ENCODE assay signal across 23 mouse cellular contexts in the genomic region with DNA sequence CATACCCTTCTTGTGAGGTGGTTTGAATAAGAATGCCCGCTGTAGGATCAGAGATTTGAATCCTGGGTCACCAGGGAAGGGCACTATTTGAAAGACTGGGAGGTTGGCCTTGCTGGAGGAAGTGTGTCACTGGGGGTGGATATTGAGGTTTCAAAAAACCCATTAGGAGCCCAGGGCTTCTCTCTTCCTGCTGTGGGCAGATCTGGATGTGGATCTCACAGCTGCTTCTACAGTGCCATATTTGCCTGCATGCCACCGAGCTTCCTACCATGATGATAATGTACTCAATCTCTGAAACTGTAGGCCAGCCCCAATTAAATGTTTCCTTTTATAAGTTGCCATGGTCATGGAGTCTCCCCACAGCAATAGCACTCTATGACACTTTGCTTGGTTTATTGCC. TPM values are rescaled to one million over a fixed set of nuclear protein-coding genes. Genes with fewer than 3 reads are reported as not detected.
"Had no signal": no experiment of that assay in that cellular context is flagged by ENCODE, and none has a peak within 500 bp of the region (broad histone marks: within the 10 kb centered on the region; RNA-seq: fewer than 3 reads in every experiment).

No protein-coding gene starts in this region.

- H3K27ac ChIP-seq: layer of hippocampus, adult 2 months; lung, embryonic 15.5 days; midbrain, embryonic 13.5 days had no signal

- ATAC-seq: midbrain, embryonic 13.5 days had no signal

- H3K27me3 ChIP-seq: limb, embryonic 13.5 days; lung, embryonic 15.5 days; midbrain, embryonic 13.5 days; neural tube, embryonic 15.5 days had no signal

- H3K9me3 ChIP-seq: limb, embryonic 13.5 days; lung, embryonic 15.5 days; midbrain, embryonic 13.5 days; neural tube, embryonic 15.5 days had no signal

- H3K36me3 ChIP-seq: limb, embryonic 13.5 days; lung, embryonic 15.5 days; midbrain, embryonic 13.5 days; neural tube, embryonic 15.5 days had no signal

- H3K4me2 ChIP-seq: lung, embryonic 15.5 days had no signal

- DNase-seq: kidney, adult 11 months; kidney, postnatal 10 days; kidney, postnatal 4 days; left cerebral cortex, postnatal 4 days; lung, postnatal 14 days; right cerebral cortex, adult 18-20 months; right cerebral cortex, postnatal 25 days; thymus, postnatal 4 days had no signal

- H3K9ac ChIP-seq: limb, embryonic 13.5 days; liver, embryonic 14.5 days; lung, embryonic 15.5 days; neural tube, embryonic 15.5 days had no signal

- H3K4me3 ChIP-seq: layer of hippocampus, adult 2 months; lung, embryonic 15.5 days; midbrain, embryonic 13.5 days had no signal

RNA-seq across cellular contexts. Expression of a gene that starts 4.0 kb away (rescaled TPM):
- total RNA-seq: layer of hippocampus, adult 2 months; layer of hippocampus, postnatal 14 days; left cerebral cortex, adult 18-20 months; left cerebral cortex, postnatal 10 days; left cerebral cortex, postnatal 4 days; midbrain, postnatal 0 days had no signal
- polyA plus RNA-seq: kidney, embryonic 14.5 days; limb, embryonic 13.5 days; liver, embryonic 14.5 days; lung, embryonic 15.5 days; macrophage; midbrain, embryonic 13.5 days; midbrain, postnatal 0 days; neural tube, embryonic 11.5 days; neural tube, embryonic 15.5 days; small intestine, adult 2 months; stomach, embryonic 16.5 days had no signal
